Mouse (Mus musculus): ENCODE data around the gene 2310061I04Rik. TPM values are rescaled to one million over a fixed set of nuclear protein-coding genes. Genes with fewer than 3 reads are reported as not detected.

The 2310061I04Rik gene
- total RNA-seq, 2 experiments from 2014 or later: 58.9 to 59.3 TPM

DNA sequence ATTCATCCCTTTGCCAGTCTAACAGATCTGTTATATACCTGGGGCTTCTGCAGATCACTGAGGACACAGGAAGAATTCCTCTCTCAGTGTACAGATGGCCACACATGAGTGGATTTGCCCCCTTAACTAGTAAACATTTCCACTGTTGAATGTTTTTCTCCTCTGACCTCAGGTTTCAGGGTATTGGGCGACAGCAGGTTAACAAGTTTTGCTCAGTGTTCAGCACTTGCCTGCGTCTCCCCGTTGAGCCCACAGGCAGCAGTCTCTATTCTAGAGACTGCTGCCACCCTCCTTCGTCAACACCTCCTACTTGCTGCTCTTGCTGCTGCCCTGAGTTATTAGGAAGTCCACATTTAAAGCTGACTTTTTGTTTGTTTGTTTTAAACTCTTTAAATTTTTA lies 24.5 kb upstream of the 2310061I04Rik start:
- Histone ChIP-seq H3K27ac (no peak overlapping the region), H3K4me3 (no peak overlapping the region)
- intact Hi-C loops (cut with DNase I): no loop called here
- no peak for TF ChIP-seq CTCF (IDR thresholded peaks at IDR 0.05)
- DNase-seq (ENCODE audit: extremely low spot score in 1 of 2, low spot score in 2 of 2): no peak

GRCm38 (mm10) chr17:35920862-35921562 lies 23.8 kb upstream of the 2310061I04Rik start:
- no peak for DNase-seq (ENCODE audit: extremely low spot score in 1 of 2, low spot score in 2 of 2)
- TF ChIP-seq CTCF (IDR thresholded peaks at IDR 0.05): peak; percentile 75
- Histone ChIP-seq H3K4me3 (no peak overlapping the region), H3K27ac (peak overlapping the region; percentile 51)
- intact Hi-C loops (cut with DNase I): no loop called here

DNA sequence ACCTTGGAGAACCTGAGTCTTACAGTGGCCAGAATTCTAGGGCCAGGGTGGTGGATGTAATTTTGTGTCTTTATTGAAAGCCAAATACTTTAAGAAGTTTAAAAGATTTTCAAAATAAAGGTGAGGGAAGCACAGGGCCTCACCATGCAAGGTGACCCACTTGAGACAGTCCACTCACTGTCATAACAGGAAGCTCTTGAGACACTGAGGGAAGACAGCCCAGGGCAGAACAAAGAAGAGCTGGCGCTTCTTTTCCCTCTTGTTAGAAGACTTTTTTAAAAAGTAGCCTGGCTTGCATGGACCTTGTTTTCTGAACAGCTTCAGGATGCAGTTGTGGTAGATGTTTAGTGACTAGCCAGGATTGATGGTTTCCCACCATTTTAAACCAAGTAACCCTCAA lies 23.2 kb upstream of the 2310061I04Rik start:
- Histone ChIP-seq H3K4me3 (peak overlapping the region; percentile 47; the same call in 1 of the 2 replicates), H3K27ac (peak overlapping the region; percentile 100; the same call in 1 of the 2 replicates)
- TF ChIP-seq CTCF (IDR thresholded peaks at IDR 0.05): no peak
- DNase-seq (ENCODE audit: extremely low spot score in 1 of 2, low spot score in 2 of 2): no peak
- intact Hi-C loops (cut with DNase I): no loop called here

DNA sequence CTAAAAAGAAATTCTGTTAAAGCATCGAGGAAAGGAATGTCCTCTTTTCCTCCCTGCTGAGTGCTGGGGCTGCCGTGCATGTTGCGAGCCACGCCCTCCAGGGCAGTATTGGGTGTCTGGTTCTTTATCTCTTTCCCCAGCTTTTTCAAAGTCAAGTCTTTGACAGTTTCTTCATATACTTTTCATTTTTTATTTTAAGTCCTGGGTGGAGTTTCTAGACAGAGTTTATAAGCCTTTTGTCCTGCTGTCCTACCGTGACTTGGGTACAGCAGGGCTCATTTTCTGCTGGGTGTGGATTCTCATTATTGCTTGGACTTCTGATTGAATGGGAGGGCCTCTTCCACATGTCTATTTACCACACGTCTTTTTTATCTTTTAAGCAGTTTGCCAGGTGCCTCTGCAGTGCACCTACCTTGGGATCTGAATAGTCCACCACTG lies 22.7 kb upstream of the 2310061I04Rik start:
- DNase-seq (ENCODE audit: extremely low spot score in 1 of 2, low spot score in 2 of 2): no peak
- H3K4me3 ChIP-seq: peak overlapping the region; percentile 47
- no peak for TF ChIP-seq CTCF (IDR thresholded peaks at IDR 0.05)
- intact Hi-C loops (cut with DNase I): loop anchor here (5.0 kb wide), 1 partner anchor 83 kb away; the partner anchor contains the start of gene Tubb5
- H3K27ac ChIP-seq: peak overlapping the region; percentile 100

DNA sequence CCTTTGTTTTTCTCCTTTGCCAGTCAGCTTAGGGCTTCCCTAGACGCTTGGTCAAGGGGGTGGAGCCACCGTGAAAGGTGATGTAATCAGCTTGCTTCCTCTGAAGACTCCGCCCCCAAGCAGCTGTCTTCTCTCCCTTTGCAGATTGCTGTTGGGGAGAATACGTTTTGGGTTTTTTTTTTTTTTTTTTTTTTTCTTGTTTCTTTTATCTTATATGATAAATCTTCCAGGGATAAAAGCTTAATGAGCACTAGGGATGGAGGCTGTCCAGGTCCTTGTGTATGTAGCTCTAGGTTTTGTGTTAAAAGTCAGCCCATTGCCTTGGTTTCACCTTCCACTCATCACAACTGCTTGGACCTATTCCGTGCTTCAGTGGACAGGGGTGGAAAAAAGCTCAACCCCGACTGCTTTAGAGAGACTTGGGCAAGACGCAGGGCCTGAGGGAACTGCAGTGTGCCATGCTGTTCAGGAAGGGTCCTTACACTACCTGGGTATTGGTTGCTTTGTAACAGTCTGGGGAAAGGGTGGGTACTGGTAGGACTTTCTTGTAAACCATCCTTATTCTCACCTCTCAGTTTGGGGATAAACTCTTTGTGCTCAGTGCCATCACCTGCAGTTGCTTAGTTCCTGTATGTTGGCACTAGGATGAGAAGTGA lies 22.0 kb upstream of the 2310061I04Rik start:
- TF ChIP-seq CTCF (IDR thresholded peaks at IDR 0.05): no peak
- intact Hi-C loops (cut with DNase I): loop anchor here (5.0 kb wide), 1 partner anchor 82 kb away; the partner anchor contains the start of gene Tubb5
- Histone ChIP-seq H3K4me3 (peak overlapping the region; percentile 75), H3K27ac (peak overlapping the region; percentile 100)
- peak; percentile 86 to 91 for DNase-seq (ENCODE audit: extremely low spot score in 1 of 2, low spot score in 2 of 2)

GRCm38 (mm10) chr17:35918276-35919059 lies 21.2 kb upstream of the 2310061I04Rik start:
- Histone ChIP-seq H3K27ac (peak overlapping the region; percentile 100), H3K4me3 (peak overlapping the region; percentile 75)
- DNase-seq (ENCODE audit: extremely low spot score in 1 of 2, low spot score in 2 of 2): no peak
- no peak for TF ChIP-seq CTCF (IDR thresholded peaks at IDR 0.05)
- intact Hi-C loops (cut with DNase I): loop anchor here (5.0 kb wide), 1 partner anchor 81 kb away; the partner anchor contains the start of gene Tubb5

DNA sequence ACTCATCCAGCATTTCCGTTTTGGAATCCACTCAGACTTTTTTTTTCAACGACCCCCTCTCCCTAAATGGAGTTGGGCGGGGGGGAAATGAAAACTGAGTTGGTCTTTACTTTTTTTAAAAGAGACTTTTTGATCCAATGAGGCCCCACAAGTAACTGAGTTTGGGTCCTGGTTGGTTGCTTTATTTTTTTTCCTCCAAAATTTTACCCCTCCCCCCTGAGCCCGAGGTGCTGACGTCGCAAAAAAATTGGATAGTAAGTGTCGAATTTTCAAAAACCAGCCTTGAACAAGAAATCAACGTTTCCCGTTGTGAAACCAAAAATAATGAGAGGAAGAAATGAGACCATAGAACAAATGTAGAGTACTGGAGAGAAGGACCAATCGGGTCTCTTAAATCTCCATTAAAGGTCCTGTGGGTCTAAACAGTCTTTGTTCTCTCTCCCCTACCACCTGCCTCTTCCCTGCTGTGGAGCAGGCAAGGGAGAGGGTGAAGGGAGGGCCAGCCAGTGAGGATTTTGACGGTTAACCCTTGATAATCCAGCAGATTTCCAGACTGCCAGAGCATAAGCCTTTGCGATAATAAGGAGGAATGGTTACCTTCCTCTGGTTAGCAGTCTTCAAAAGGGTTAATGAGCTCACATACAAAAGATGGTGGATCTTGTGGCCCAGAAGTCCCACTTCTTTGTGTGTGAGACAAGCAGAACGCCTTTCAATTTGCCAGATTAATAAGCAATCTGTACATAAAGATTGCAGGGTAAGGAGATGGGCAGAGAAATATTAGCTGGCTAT lies 20.4 kb upstream of the 2310061I04Rik start:
- no peak for TF ChIP-seq CTCF (IDR thresholded peaks at IDR 0.05)
- DNase-seq (ENCODE audit: extremely low spot score in 1 of 2, low spot score in 2 of 2): no peak
- peak overlapping the region; percentile 100 for H3K27ac ChIP-seq
- intact Hi-C loops (cut with DNase I): loop anchor here (5.0 kb wide), 1 partner anchor 80 kb away; the partner anchor contains the start of gene Tubb5
- peak overlapping the region; percentile 75 for H3K4me3 ChIP-seq

DNA sequence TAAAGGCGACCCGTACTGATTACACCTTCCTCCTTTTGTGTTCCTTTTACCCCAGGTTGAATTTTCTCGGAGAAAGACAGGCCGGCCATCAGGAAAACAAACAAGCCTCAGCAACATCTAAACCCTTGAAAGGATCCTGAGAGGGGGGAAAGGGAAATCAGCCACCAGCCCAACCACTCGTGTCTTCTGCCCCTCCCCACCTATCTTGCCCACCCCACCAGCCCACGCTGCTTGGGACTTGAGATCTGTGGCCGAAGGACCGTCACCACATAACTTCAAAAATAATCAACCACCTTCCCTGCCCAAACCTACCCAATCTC lies 19.9 kb upstream of the 2310061I04Rik start:
- TF ChIP-seq CTCF (IDR thresholded peaks at IDR 0.05): no peak

DNA sequence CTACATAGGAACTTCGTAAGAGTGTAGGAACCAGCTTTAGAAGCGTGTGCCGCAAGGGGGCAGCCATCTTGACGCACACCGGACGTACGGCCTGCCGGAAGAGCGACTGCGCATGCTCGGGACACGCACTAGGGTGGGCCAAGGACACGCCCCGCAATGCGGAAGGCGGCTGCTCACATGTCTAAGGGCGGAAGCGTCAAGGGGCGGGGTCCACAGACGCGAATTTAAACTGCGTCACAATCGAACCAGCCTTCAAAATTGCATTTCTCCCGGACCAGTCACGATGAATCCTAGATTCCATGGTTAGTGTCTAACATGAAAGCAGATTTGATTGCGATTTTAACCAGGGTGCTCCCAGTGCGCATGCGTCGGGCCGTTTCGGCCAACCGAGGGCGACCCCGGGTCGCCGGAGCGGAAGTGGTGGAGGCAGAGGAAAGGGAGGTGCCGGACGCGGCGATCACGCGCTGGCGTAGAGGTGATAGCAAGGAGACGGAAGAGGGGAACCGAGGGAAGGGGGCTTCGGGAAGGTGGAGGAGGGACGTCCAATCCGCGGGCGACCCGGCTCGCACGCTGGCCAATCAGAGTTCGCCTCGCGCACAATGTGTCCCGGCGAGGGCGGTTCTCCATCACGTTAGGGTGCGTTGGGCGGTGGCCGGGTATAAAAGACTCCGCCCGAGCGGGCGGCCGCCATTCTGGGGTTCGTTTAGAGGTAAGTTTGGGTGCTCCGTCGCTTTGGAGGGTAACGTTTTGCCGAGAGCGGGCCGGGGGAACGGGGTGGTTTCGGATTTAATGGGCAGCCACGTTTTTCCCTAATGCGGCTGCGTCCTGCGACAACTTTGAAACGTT lies 19.3 kb upstream of the 2310061I04Rik start, which contains the start of the genes Mrps18b and Ppp1r10:
TSS of gene Mrps18b (minus strand) at position 93 of the 846 bp plus-strand sequence.
TSS of gene Ppp1r10 (plus strand) at position 138 of the 846 bp plus-strand sequence.
- DNase-seq (ENCODE audit: extremely low spot score in 1 of 2, low spot score in 2 of 2): peak; percentile 98 to 100
- intact Hi-C loops (cut with DNase I): loop anchor here (5.0 kb wide), 1 partner anchor 79 kb away; the partner anchor contains the start of gene Tubb5
- TF ChIP-seq CTCF (IDR thresholded peaks at IDR 0.05): peak; percentile 69
- Histone ChIP-seq H3K4me3 (peak within 1 kb of the TSS; percentile 75), H3K27ac (peak within 1 kb of the TSS; percentile 100)

More for the DNA sequence above, 19.9 kb upstream of the 2310061I04Rik start:
- Histone ChIP-seq H3K27ac (peak overlapping the region; percentile 100), H3K4me3 (peak overlapping the region; percentile 75)
- intact Hi-C loops (cut with DNase I): loop anchor here (5.0 kb wide), 1 partner anchor 80 kb away; the partner anchor contains the start of gene Tubb5
- DNase-seq (ENCODE audit: extremely low spot score in 1 of 2, low spot score in 2 of 2): no peak

Data from left cerebral cortex, adult 2 months (tissue).